Mouse (Mus musculus) testis, adult 2 months (tissue): ENCODE data around the gene Magi1. TPM values are rescaled to one million over a fixed set of nuclear protein-coding genes. Genes with fewer than 3 reads are reported as not detected.

ENCODE experiments used
- H3K27ac ChIP-seq: fragments of 200-500 bp; 2 replicates; pipeline ENCODE4 v1.5.1; 2012; ENCODE audit warnings: low read depth, low read length; ENCODE audit not compliant: control insufficient read depth, insufficient read depth
- H3K27me3 ChIP-seq: fragments of 200-500 bp; 2 replicates; pipeline ENCODE4 v1.6.1; 2012; ENCODE audit warnings: mild to moderate bottlenecking, low read length, moderate library complexity; ENCODE audit not compliant: control insufficient read depth, insufficient read depth
- H3K36me3 ChIP-seq: fragments of 200-500 bp; 2 replicates; pipeline ENCODE4 v1.6.1; 2012; ENCODE audit warnings: mild to moderate bottlenecking, low read length; ENCODE audit not compliant: control insufficient read depth, insufficient read depth
- H3K4me1 ChIP-seq: fragments of 200-500 bp; 2 replicates; pipeline ENCODE4 v1.6.1; 2012; ENCODE audit warnings: low read length; ENCODE audit not compliant: control insufficient read depth, insufficient read depth
- H3K4me3 ChIP-seq: fragments of 200-500 bp; 2 replicates; pipeline ENCODE4 v1.5.1; 2012; ENCODE audit warnings: low read depth, mild to moderate bottlenecking, low read length, moderate library complexity, mixed read lengths; ENCODE audit not compliant: control insufficient read depth
- CTCF ChIP-seq: fragments of 200-500 bp; IDR thresholded peaks from 2 replicates; pipeline ENCODE4 v1.5.1; 2012; ENCODE audit warnings: low read depth, mild to moderate bottlenecking, inconsistent platforms, low read length, moderate library complexity; ENCODE audit not compliant: control insufficient read depth, insufficient read depth, insufficient replicate concordance
- POLR2A ChIP-seq: fragments of 200-500 bp; IDR thresholded peaks from 2 replicates; pipeline ENCODE4 v1.6.1; 2012; ENCODE audit warnings: low read depth, mild to moderate bottlenecking, inconsistent platforms, low read length, moderate library complexity; ENCODE audit not compliant: control insufficient read depth
- polyA plus RNA-seq: library from polyadenylated mRNA; depleted of rRNA; stranded (reverse); fragments of >200 nt; gene quantifications from 2 replicates; pipeline ENCODE4 v1.2.3, GENCODE M21; 2012

The Magi1 gene
- polyA plus RNA-seq, 1 experiment = 11.1 TPM

GRCm38 (mm10) chr6:94165951-94166350 is 117.8 kb downstream of the Magi1 start:
- H3K4me1 ChIP-seq = no peaks in the 10 kb centered on the region
- no peak for TF ChIP-seq POLR2A
- no peak for TF ChIP-seq CTCF
- H3K36me3 ChIP-seq = no peaks in the 10 kb centered on the region

GRCm38 (mm10) chr6:94164753-94165536 is 118.8 kb downstream of the Magi1 start:
- no peaks in the 10 kb centered on the region for H3K4me1 ChIP-seq
- H3K36me3 ChIP-seq = no peaks in the 10 kb centered on the region
- no peak overlapping the region for H3K4me3 ChIP-seq
- TF ChIP-seq POLR2A (no peak), CTCF (no peak)
- no peaks in the 10 kb centered on the region for H3K27me3 ChIP-seq
- H3K27ac ChIP-seq = no peak overlapping the region

More at GRCm38 (mm10) chr6:94165951-94166350, 117.8 kb downstream of the Magi1 start:
- Histone ChIP-seq H3K27ac (no peak overlapping the region), H3K27me3 (no peaks in the 10 kb centered on the region), H3K4me3 (no peak overlapping the region)

GRCm38 (mm10) chr6:94163325-94163995 is 120.3 kb downstream of the Magi1 start:
- Histone ChIP-seq H3K27me3 (no peaks in the 10 kb centered on the region), H3K27ac (peak overlapping the region; percentile 21), H3K4me1 (no peaks in the 10 kb centered on the region), H3K36me3 (no peaks in the 10 kb centered on the region), H3K4me3 (no peak overlapping the region)
- no peak for TF ChIP-seq POLR2A
- no peak for TF ChIP-seq CTCF

- Histone ChIP-seq H3K4me3 (no peak overlapping the region), H3K36me3 (no peaks in the 10 kb centered on the region), H3K27ac (no peak overlapping the region; the same call in 1 of the 2 replicates), H3K4me1 (no peaks in the 10 kb centered on the region), H3K27me3 (no peaks in the 10 kb centered on the region)
- no peak for TF ChIP-seq CTCF
- no peak for TF ChIP-seq POLR2A
Measured at GRCm38 (mm10) chr6:94162918-94163317, 120.8 kb downstream of the Magi1 start.

GRCm38 (mm10) chr6:94159256-94159655 is 124.5 kb downstream of the Magi1 start:
- Histone ChIP-seq H3K27me3 (no peaks in the 10 kb centered on the region), H3K27ac (no peak overlapping the region), H3K36me3 (no peaks in the 10 kb centered on the region), H3K4me3 (peak overlapping the region; percentile 22; the same call in 1 of the 2 replicates), H3K4me1 (no peaks in the 10 kb centered on the region)
- TF ChIP-seq CTCF = no peak
- no peak for TF ChIP-seq POLR2A

GRCm38 (mm10) chr6:94158119-94158848 is 125.4 kb downstream of the Magi1 start:
- no peak; the same call in 1 of the 2 replicates for TF ChIP-seq POLR2A
- no peak for TF ChIP-seq CTCF
- no peaks in the 10 kb centered on the region for H3K4me1 ChIP-seq
- H3K27me3 ChIP-seq = no peaks in the 10 kb centered on the region
- H3K4me3 ChIP-seq = peak overlapping the region; percentile 66
- no peaks in the 10 kb centered on the region for H3K36me3 ChIP-seq
- peak overlapping the region; percentile 42; the same call in 1 of the 2 replicates for H3K27ac ChIP-seq

- no peaks in the 10 kb centered on the region for H3K36me3 ChIP-seq
- TF ChIP-seq CTCF = no peak
- TF ChIP-seq POLR2A = no peak
- H3K4me3 ChIP-seq = peak overlapping the region; percentile 58
- no peaks in the 10 kb centered on the region for H3K27me3 ChIP-seq
- H3K4me1 ChIP-seq = no peaks in the 10 kb centered on the region
- no peak overlapping the region; the same call in 1 of the 2 replicates for H3K27ac ChIP-seq
Measured at GRCm38 (mm10) chr6:94155996-94156395, 127.7 kb downstream of the Magi1 start.
